Mouse (Mus musculus) stomach, embryonic 15.5 days (tissue): ENCODE measurements around the gene Gpr26. TPM values are rescaled to one million over a fixed set of nuclear protein-coding genes. Genes with fewer than 3 reads are reported as not detected.

Source experiments
- polyA plus RNA-seq: library from polyadenylated mRNA; unstranded; fragments of >200 nt; fragmentation: Nextera tagmentation; extraction: Ambion mirVana; gene quantifications from 2 replicates; pipeline ENCODE4 v1.2.1, GENCODE M21; 2015

The Gpr26 gene
- polyA plus RNA-seq, 1 experiment from 2014 or later: not detected

Other genes starting within 250 kb of the Gpr26 start
- 2.2 and 2.8 TPM in 2 replicates for gene Cpxm2, start 188.3 kb downstream of the Gpr26 start, polyA plus RNA-seq